Mouse (Mus musculus) hindbrain, embryonic 11.5 days (tissue): Measurements from ENCODE around the gene Wnt11. TPM values are rescaled to one million over a fixed set of nuclear protein-coding genes. Genes with fewer than 3 reads are reported as not detected.

Experiments used
- ATAC-seq: fragments of 200-750 bp; cut with Nextera tagmentation; 2 replicates; pipeline ENCODE4 v1.8.0; 2017; ENCODE audit warnings: mild to moderate bottlenecking, moderate TSS enrichment, moderate library complexity; ENCODE audit not compliant: low FRiP score
- DNase-seq: peaks from one replicate; pipeline ENCODE4 v3.0.0-alpha.2; 2015; ENCODE audit warnings: low spot score
- H3K27ac ChIP-seq: fragments of 300-500 bp; sonication (generic); 2 replicates; pipeline ENCODE4 v1.5.1; 2014; ENCODE audit warnings: mild to moderate bottlenecking, low read depth, low read length
- H3K27me3 ChIP-seq: fragments of 300-500 bp; sonication (generic); 2 replicates; pipeline ENCODE4 v1.6.1; 2014; ENCODE audit warnings: mild to moderate bottlenecking, low read length, moderate library complexity, mixed read lengths; ENCODE audit not compliant: control insufficient read depth, insufficient read depth
- H3K36me3 ChIP-seq: fragments of 300-500 bp; sonication (generic); 2 replicates; pipeline ENCODE4 v1.6.1; 2014; ENCODE audit warnings: mild to moderate bottlenecking, low read length, moderate library complexity, mixed read lengths; ENCODE audit not compliant: control insufficient read depth, insufficient read depth
- H3K4me1 ChIP-seq: fragments of 300-500 bp; sonication (generic); replicated peaks from 2 replicates; pipeline ENCODE4 v1.6.1; 2014; ENCODE audit warnings: low read length, mixed read lengths; ENCODE audit not compliant: control insufficient read depth, insufficient read depth
- H3K4me2 ChIP-seq: fragments of 300-500 bp; sonication (generic); replicated peaks from 2 replicates; pipeline ENCODE4 v1.6.1; 2014; ENCODE audit warnings: mild to moderate bottlenecking, low read depth, low read length
- H3K4me3 ChIP-seq: fragments of 300-500 bp; sonication (generic); 2 replicates; pipeline ENCODE4 v1.5.1; 2014; ENCODE audit warnings: low read depth, low read length
- H3K9ac ChIP-seq: fragments of 300-500 bp; sonication (generic); 2 replicates; pipeline ENCODE4 v1.6.1; 2014; ENCODE audit warnings: low read depth, low read length
- H3K9me3 ChIP-seq: fragments of 300-500 bp; sonication (generic); 2 replicates; pipeline ENCODE4 v1.6.1; 2016; ENCODE audit warnings: low read length; ENCODE audit not compliant: control insufficient read depth
- WGBS: fragments of 180-500 bp; shearing (Covaris S2); extraction: QIAGEN DNeasy Blood & Tissue Kit; methylation state at CpG from one replicate; pipeline ENCODE4 v1.1.7; 2014; 5-methylcytosine and 5-hydroxymethylcytosine counted together
- polyA plus RNA-seq: library from polyadenylated mRNA; unstranded; fragments of >200 nt; fragmentation: Nextera tagmentation; extraction: Ambion mirVana; gene quantifications from 2 replicates; pipeline ENCODE4 v1.2.1, GENCODE M21; 2014

Wnt11 gene
- polyA plus RNA-seq, result 3.0 and 3.5 TPM in 2 replicates

GRCm38 (mm10) chr7:98834711-98835321 lies at the start of gene Wnt11:
TSS of gene Wnt11 (plus strand) at chr7:98835112.
- DNase-seq, result no peak
- H3K27me3 ChIP-seq, result peaks cover 74% of the 10 kb centered on the region
- H3K4me2 ChIP-seq, result peak within 1 kb of the TSS; percentile 80
- peaks cover 16% of the 10 kb centered on the region; the same call in 1 of the 2 replicates for H3K4me1 ChIP-seq
- H3K27ac ChIP-seq, result no peak within 1 kb of the TSS
- no peak for ATAC-seq
- H3K4me3 ChIP-seq, result peak within 1 kb of the TSS; percentile 48
- no peaks in the 10 kb centered on the region for H3K9me3 ChIP-seq
- H3K9ac ChIP-seq, result peak within 1 kb of the TSS; percentile 29
- H3K36me3 ChIP-seq, result no peaks in the 10 kb centered on the region
- under 1% methylated on average over 66 of the region's 66 CpGs for WGBS

GRCm38 (mm10) chr7:98786792-98787612 lies 47.9 kb upstream of the Wnt11 start:
- Histone ChIP-seq H3K27me3 (no peaks in the 10 kb centered on the region), H3K36me3 (no peaks in the 10 kb centered on the region), H3K4me2 (no peak overlapping the region), H3K9me3 (no peaks in the 10 kb centered on the region), H3K4me3 (no peak overlapping the region), H3K4me1 (no peaks in the 10 kb centered on the region; the same call in 1 of the 2 replicates), H3K27ac (no peak overlapping the region), H3K9ac (no peak overlapping the region)
- 82% methylated on average over 11 of the region's 11 CpGs for WGBS
- DNase-seq, result no peak
- ATAC-seq, result no peak

- Histone ChIP-seq H3K9ac (no peak overlapping the region), H3K4me3 (no peak overlapping the region)
- ATAC-seq, result no peak
Observed at GRCm38 (mm10) chr7:98788721-98789120, 46.2 kb upstream of the Wnt11 start.

GRCm38 (mm10) chr7:98789121-98789520 lies 45.8 kb upstream of the Wnt11 start:
- Histone ChIP-seq H3K27ac (no peak overlapping the region), H3K4me2 (no peak overlapping the region), H3K27me3 (no peaks in the 10 kb centered on the region), H3K4me3 (no peak overlapping the region), H3K36me3 (no peaks in the 10 kb centered on the region), H3K4me1 (no peaks in the 10 kb centered on the region), H3K9ac (no peak overlapping the region), H3K9me3 (no peaks in the 10 kb centered on the region)
- ATAC-seq, result no peak
- WGBS, result 81% methylated on average over 4 of the region's 4 CpGs
- DNase-seq, result no peak

More at GRCm38 (mm10) chr7:98788721-98789120, 46.2 kb upstream of the Wnt11 start:
- WGBS, result 87% methylated on average over 7 of the region's 7 CpGs
- no peak overlapping the region for H3K27ac ChIP-seq
- H3K36me3 ChIP-seq, result no peaks in the 10 kb centered on the region
- H3K4me2 ChIP-seq, result no peak overlapping the region
- no peak for DNase-seq
- no peaks in the 10 kb centered on the region; the same call in 1 of the 2 replicates for H3K4me1 ChIP-seq
- H3K9me3 ChIP-seq, result no peaks in the 10 kb centered on the region
- no peaks in the 10 kb centered on the region for H3K27me3 ChIP-seq

DNA sequence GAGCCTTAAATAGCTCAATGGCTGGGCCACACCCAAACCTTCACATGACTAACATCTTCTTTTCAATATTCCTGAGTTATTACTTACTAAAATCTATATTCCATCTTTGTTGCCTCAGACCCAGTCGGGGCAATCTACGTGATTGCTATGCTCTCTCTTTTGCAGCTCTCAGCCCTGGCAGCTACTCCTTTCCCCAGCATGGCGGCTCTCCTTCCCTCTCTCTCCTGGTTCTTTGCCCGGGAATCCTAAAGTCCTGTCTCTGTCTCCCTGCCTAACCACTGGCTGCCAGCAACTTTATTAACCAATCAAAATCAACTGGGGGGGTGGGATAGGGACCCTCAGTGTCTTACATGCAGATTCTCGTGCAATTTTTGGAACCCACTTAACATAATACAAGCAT lies 43.0 kb upstream of the Wnt11 start:
- no peak overlapping the region for H3K4me3 ChIP-seq
- WGBS, result 79% methylated on average over 5 of the region's 5 CpGs
- no peaks in the 10 kb centered on the region for H3K4me1 ChIP-seq
- no peaks in the 10 kb centered on the region for H3K9me3 ChIP-seq
- no peak overlapping the region for H3K4me2 ChIP-seq
- ATAC-seq (no peak), DNase-seq (no peak)
- H3K27ac ChIP-seq, result no peak overlapping the region
- no peak overlapping the region for H3K9ac ChIP-seq
- H3K36me3 ChIP-seq, result no peaks in the 10 kb centered on the region
- no peaks in the 10 kb centered on the region for H3K27me3 ChIP-seq

DNA sequence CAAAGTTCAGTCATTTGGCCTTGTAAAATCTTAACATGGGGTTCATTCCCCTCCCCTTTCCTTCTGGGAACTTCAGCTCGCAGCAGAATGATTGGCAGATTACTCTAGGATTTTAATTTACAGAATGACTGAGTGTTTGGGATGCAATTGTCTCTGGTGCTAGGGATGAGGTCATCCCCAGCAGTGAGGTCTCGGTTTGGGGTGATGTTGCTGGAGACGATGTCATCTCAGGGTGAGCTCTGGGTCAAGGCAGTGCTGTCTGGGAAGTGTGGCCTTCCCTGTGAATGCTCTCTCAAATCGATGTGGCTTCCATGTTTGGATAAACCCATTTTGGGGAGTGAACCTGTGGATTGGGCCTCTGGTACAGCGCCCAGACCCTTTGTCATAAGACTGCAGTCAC lies 41.1 kb upstream of the Wnt11 start:
- no peak for ATAC-seq
- H3K4me1 ChIP-seq, result no peaks in the 10 kb centered on the region; the same call in 1 of the 2 replicates
- no peak overlapping the region for H3K4me3 ChIP-seq
- 62% methylated on average over 5 of the region's 5 CpGs for WGBS
- no peaks in the 10 kb centered on the region for H3K36me3 ChIP-seq
- DNase-seq, result no peak
- H3K27me3 ChIP-seq, result no peaks in the 10 kb centered on the region
- no peak overlapping the region for H3K9ac ChIP-seq
- no peak overlapping the region for H3K27ac ChIP-seq
- no peak overlapping the region for H3K4me2 ChIP-seq
- no peaks in the 10 kb centered on the region for H3K9me3 ChIP-seq

DNA sequence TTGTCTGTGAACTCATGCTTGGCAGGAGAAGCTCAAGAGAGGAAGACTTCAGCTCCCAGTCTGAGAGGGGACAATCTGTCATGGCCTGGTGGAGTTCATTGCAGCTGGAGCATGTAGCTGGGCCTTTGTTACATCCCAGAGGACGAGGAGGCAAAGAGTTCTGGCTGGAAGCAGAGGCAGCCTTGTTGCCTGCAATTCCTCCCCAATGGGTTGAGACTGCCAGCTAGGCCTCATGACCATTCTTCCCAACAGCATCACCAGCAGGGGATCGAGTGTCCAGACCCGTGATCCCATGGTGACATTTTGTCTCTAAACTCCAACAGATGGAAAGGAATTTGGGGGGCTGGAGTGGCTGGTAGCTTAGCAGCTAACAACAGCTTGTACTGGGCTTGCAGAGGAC lies 40.5 kb upstream of the Wnt11 start:
- Histone ChIP-seq H3K9me3 (no peaks in the 10 kb centered on the region), H3K9ac (no peak overlapping the region), H3K36me3 (no peaks in the 10 kb centered on the region), H3K4me2 (no peak overlapping the region), H3K4me1 (no peaks in the 10 kb centered on the region; the same call in 1 of the 2 replicates), H3K4me3 (no peak overlapping the region), H3K27me3 (no peaks in the 10 kb centered on the region), H3K27ac (no peak overlapping the region)
- DNase-seq (no peak), ATAC-seq (no peak)
- 50% methylated on average over 3 of the region's 3 CpGs for WGBS

- Histone ChIP-seq H3K36me3 (no peaks in the 10 kb centered on the region), H3K4me2 (no peak overlapping the region), H3K4me3 (no peak overlapping the region), H3K4me1 (no peaks in the 10 kb centered on the region; the same call in 1 of the 2 replicates), H3K27ac (no peak overlapping the region), H3K27me3 (no peaks in the 10 kb centered on the region), H3K9me3 (no peaks in the 10 kb centered on the region), H3K9ac (no peak overlapping the region)
- ATAC-seq (no peak), DNase-seq (no peak)
- WGBS, result 86% methylated on average over 5 of the region's 5 CpGs
Observed at GRCm38 (mm10) chr7:98795637-98796036, 39.3 kb upstream of the Wnt11 start.
